Mouse (Mus musculus): ENCODE results near the gene Tcf15.

Gene Tcf15

GRCm38 (mm10) chr2:152143279-152144157 is at the start of gene Tcf15:
Gene Tcf15 (plus strand): TSS chr2:152143561.
- DNase-seq: peak; percentile 27

GRCm38 (mm10) chr2:152094856-152095545 is 48.4 kb upstream of the Tcf15 start:
- DNase-seq: no peak

- no peak for DNase-seq
These were observed 46.4 kb upstream of the Tcf15 start for GRCm38 (mm10) chr2:152096922-152097321.

GRCm38 (mm10) chr2:152097916-152098315 is 45.4 kb upstream of the Tcf15 start:
- no peak for DNase-seq

GRCm38 (mm10) chr2:152099538-152099937 is 43.8 kb upstream of the Tcf15 start:
- no peak for DNase-seq

- no peak for DNase-seq
These were observed 41.6 kb upstream of the Tcf15 start for GRCm38 (mm10) chr2:152101761-152102160.

- DNase-seq: no peak
These were observed 41.0 kb upstream of the Tcf15 start for GRCm38 (mm10) chr2:152102369-152102768.

- no peak for DNase-seq
These were observed 38.5 kb upstream of the Tcf15 start for GRCm38 (mm10) chr2:152104711-152105317.

GRCm38 (mm10) chr2:152105318-152106224 is 37.8 kb upstream of the Tcf15 start, which contains the start of gene Srxn1:
Gene Srxn1 (plus strand): TSS chr2:152105516.
- peak; percentile 62 for DNase-seq

- no peak for DNase-seq
These were observed 37.2 kb upstream of the Tcf15 start for GRCm38 (mm10) chr2:152106225-152106595.

GRCm38 (mm10) chr2:152106597-152106996 is 36.8 kb upstream of the Tcf15 start:
- DNase-seq: no peak

GRCm38 (mm10) chr2:152108702-152109101 is 34.7 kb upstream of the Tcf15 start:
- no peak for DNase-seq

GRCm38 (mm10) chr2:152109386-152109785 is 34.0 kb upstream of the Tcf15 start:
- no peak for DNase-seq

GRCm38 (mm10) chr2:152111311-152111710 is 32.0 kb upstream of the Tcf15 start:
- no peak for DNase-seq

- DNase-seq: peak; percentile 92
These were observed 31.4 kb upstream of the Tcf15 start for GRCm38 (mm10) chr2:152111920-152112319.

- DNase-seq: no peak
These were observed 30.9 kb upstream of the Tcf15 start for GRCm38 (mm10) chr2:152112490-152112889.

GRCm38 (mm10) chr2:152112970-152113369 is 30.4 kb upstream of the Tcf15 start:
- DNase-seq: no peak

GRCm38 (mm10) chr2:152114057-152114975 is 29.0 kb upstream of the Tcf15 start:
- DNase-seq: peak; percentile 27

- no peak for DNase-seq
These were observed 25.7 kb upstream of the Tcf15 start for GRCm38 (mm10) chr2:152117694-152118093.

- DNase-seq: no peak
These were observed 24.0 kb upstream of the Tcf15 start for GRCm38 (mm10) chr2:152119228-152119865.

GRCm38 (mm10) chr2:152122896-152123295 is 20.5 kb upstream of the Tcf15 start:
- no peak for DNase-seq
